Mouse (Mus musculus) MEL (cell line): ENCODE measurements around the gene Olfr318.

Experiments used
- CTCF ChIP-seq, 3 experiments: IDR thresholded peaks in 2 of 3; conservative IDR thresholded peaks in 1 of 3; 2 replicates each; pipeline ENCODE4 v1.5.1; 2011 to 2012; ENCODE audit warnings: low read length in 3 of 3, low read depth in 2 of 3, mild to moderate bottlenecking in 2 of 3, improper control_type of control experiment in 1 of 3, inconsistent platforms in 1 of 3, mixed read lengths in 1 of 3, moderate library complexity in 1 of 3; ENCODE audit not compliant: control insufficient read depth in 1 of 3, insufficient read depth in 1 of 3, poor library complexity in 1 of 3, severe bottlenecking in 1 of 3
- ELF1 ChIP-seq: IDR thresholded peaks from 2 replicates; pipeline ENCODE4 v1.6.1; 2014; ENCODE audit warnings: low read depth, mild to moderate bottlenecking, inconsistent platforms, low read length, improper control_type of control experiment, moderate library complexity
- HCFC1 ChIP-seq: IDR thresholded peaks from 2 replicates; pipeline ENCODE4 v1.6.1; 2012; ENCODE audit warnings: low read depth, mild to moderate bottlenecking, inconsistent platforms, low read length, improper control_type of control experiment, moderate library complexity
- JUND ChIP-seq: IDR thresholded peaks from 2 replicates; pipeline ENCODE4 v1.6.1; 2011; ENCODE audit warnings: low read depth, mild to moderate bottlenecking, improper control_type of control experiment, low read length
- MAFK ChIP-seq: IDR thresholded peaks from 2 replicates; pipeline ENCODE4 v1.6.1; 2011; ENCODE audit warnings: low read depth, mild to moderate bottlenecking, low read length, improper control_type of control experiment, borderline replicate concordance
- MXI1 ChIP-seq: IDR thresholded peaks from 2 replicates; pipeline ENCODE4 v1.6.1; 2011; ENCODE audit warnings: mild to moderate bottlenecking, low read depth, low read length, improper control_type of control experiment
- POLR2A ChIP-seq, 2 experiments: IDR thresholded peaks; 2 replicates each; pipeline ENCODE4 v1.6.1; 2011 to 2012; ENCODE audit warnings: low read length in 2 of 2, mild to moderate bottlenecking in 2 of 2, control low read depth in 1 of 2, improper control_type of control experiment in 1 of 2, low read depth in 1 of 2, moderate library complexity in 1 of 2; ENCODE audit not compliant: control insufficient read depth in 1 of 2, insufficient read depth in 1 of 2, poor library complexity in 1 of 2
- SIN3A ChIP-seq: IDR thresholded peaks from 2 replicates; pipeline ENCODE4 v1.6.1; 2012; ENCODE audit warnings: low read length, improper control_type of control experiment, inconsistent platforms
- SMC3 ChIP-seq: IDR thresholded peaks from 2 replicates; pipeline ENCODE4 v1.6.1; 2011; ENCODE audit warnings: low read depth, low read length, improper control_type of control experiment
- TBP ChIP-seq: IDR thresholded peaks from 2 replicates; pipeline ENCODE4 v1.8.0; 2011; ENCODE audit warnings: low read depth, low read length, improper control_type of control experiment
- TCF12 ChIP-seq: IDR thresholded peaks from 2 replicates; pipeline ENCODE4 v1.6.1; 2014; ENCODE audit warnings: low read depth, mild to moderate bottlenecking, inconsistent platforms, low read length, improper control_type of control experiment, moderate library complexity
- UBTF ChIP-seq: IDR thresholded peaks from 2 replicates; pipeline ENCODE4 v1.6.1; 2012; ENCODE audit warnings: low read depth, mild to moderate bottlenecking, inconsistent platforms, low read length, improper control_type of control experiment, moderate library complexity, borderline replicate concordance; ENCODE audit not compliant: insufficient read depth
- USF1 ChIP-seq: IDR thresholded peaks from 2 replicates; pipeline ENCODE4 v1.6.1; 2014; ENCODE audit warnings: low read depth, mild to moderate bottlenecking, inconsistent platforms, low read length, improper control_type of control experiment, moderate library complexity

DNA sequence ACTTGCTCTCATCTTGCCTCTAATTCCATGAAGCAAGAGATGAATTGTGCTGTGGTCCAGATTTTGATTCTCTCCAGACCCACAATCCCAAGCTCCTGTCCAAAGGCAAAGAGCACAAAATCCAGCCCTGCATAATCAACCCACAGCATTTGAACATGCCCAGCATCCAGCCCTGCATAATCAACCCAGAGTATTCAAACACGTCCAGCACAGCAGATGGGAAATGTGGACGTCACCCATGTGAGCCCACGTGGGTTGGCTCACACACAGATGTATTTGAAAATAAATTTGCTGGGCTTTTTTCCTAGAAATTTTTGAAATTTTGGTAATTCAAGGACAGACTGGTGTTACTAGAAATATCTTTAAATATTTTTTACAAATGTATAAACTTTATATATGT lies 9.6 kb upstream of the Olfr318 start:
- TF ChIP-seq CTCF (IDR thresholded peaks at IDR 0.05 in 2 of 3, conservative IDR thresholded peaks at IDR 0.05 in 1 of 3; ENCODE audit: control insufficient read depth in 1 of 3, insufficient read depth in 1 of 3, low read depth in 2 of 3, low read length in 3 of 3, poor library complexity in 1 of 3, severe bottlenecking in 1 of 3), result no peak
- no peak for TF ChIP-seq MAFK
- TF ChIP-seq MXI1, result no peak
- TF ChIP-seq JUND, result no peak
- no peak for TF ChIP-seq TBP
- no peak for TF ChIP-seq HCFC1
- TF ChIP-seq POLR2A (IDR thresholded peaks at IDR 0.05; ENCODE audit: control insufficient read depth in 1 of 2, insufficient read depth in 1 of 2, low read depth in 1 of 2, low read length in 2 of 2, poor library complexity in 1 of 2), result no peak
- TF ChIP-seq TCF12, result no peak
- TF ChIP-seq SIN3A, result no peak
- no peak for TF ChIP-seq UBTF
- TF ChIP-seq ELF1, result no peak
- TF ChIP-seq USF1, result no peak
- TF ChIP-seq SMC3, result no peak
